Mouse (Mus musculus) olfactory bulb, adult 2 months (tissue): ENCODE data around the gene Cfap43.

Experiments
- CTCF ChIP-seq: fragments of 200-500 bp; IDR thresholded peaks from 2 replicates; pipeline ENCODE4 v1.5.1; 2012; ENCODE audit warnings: low read depth, mild to moderate bottlenecking, low read length, moderate library complexity; ENCODE audit not compliant: insufficient read depth
- POLR2A ChIP-seq: fragments of 200-500 bp; IDR thresholded peaks from 2 replicates; pipeline ENCODE4 v1.6.1; 2012; ENCODE audit warnings: mild to moderate bottlenecking, low read depth, low read length, moderate library complexity; ENCODE audit not compliant: insufficient read depth

DNA sequence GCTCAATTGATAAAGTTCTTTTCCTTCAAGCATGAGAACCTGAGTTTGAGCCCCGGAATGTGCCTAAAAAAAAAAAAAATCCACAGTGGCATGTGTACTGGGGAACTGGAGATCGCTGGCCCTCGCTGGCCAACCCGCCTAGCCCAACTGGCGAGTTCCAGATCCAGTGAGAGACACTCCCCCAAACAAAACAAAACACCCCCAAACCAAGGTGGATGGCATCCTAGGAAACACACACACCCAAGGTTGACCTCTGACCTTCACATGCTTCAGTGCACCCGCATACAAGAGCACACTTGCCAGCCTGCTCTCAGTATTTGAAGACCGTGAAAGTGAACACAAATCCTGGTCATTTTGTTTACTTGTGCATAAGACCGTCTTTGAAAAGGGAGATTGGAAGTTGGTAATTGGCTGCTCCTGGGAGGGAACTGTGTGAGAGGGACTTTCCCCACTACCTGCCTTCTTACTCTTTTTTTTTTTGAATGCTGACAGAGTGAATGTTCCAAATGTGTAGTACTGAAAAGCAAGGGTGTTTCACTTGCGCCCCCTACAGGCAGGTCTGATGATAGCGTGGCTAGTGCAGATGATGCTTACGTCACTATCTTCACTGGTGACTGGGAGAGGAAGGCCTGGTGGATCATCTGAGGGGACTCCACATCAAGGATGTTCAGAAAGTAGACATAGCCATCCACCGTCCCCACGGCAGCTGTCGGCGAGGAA lies 123.9 kb downstream of the Cfap43 start:
- TF ChIP-seq POLR2A: no peak
- no peak for TF ChIP-seq CTCF
